Comparison of ENCODE assay signal across 24 mouse cellular contexts in genomic region chr8:26468441-26468840, GRCm38 (mm10).
A peak's percentile ranks its signal among the peaks of the same experiment; 100 is the strongest.
DNase-seq lines count a peak whose midpoint lies in the region; ATAC-seq and TF ChIP-seq lines count a peak whose summit lies in the region.
"Had no signal": no experiment of that assay in that cellular context is flagged by ENCODE, and none has a peak within 500 bp of the region (broad histone marks: within the 10 kb centered on the region; RNA-seq: fewer than 3 reads in every experiment).

No protein-coding gene starts in this region.

- no peak overlapping the region for H3K4me2 ChIP-seq in kidney, postnatal 0 days (ENCODE audit: low read length)
- H3K4me2 ChIP-seq: embryonic facial prominence, embryonic 12.5 days; hindbrain, embryonic 13.5 days; limb, embryonic 15.5 days; liver, embryonic 15.5 days; midbrain, embryonic 12.5 days; neural tube, embryonic 15.5 days had no signal

- no peak for ATAC-seq in kidney, postnatal 0 days (replicated peaks; ENCODE audit: low FRiP score, low read depth)
- ATAC-seq: forebrain, postnatal 0 days; inflammation-experienced regulatory T-cells, adult 6 months had no signal

- H3K27ac ChIP-seq in heart, embryonic 10.5 days: no peak overlapping the region
- H3K27ac ChIP-seq in kidney, postnatal 0 days: no peak overlapping the region
- no peak overlapping the region for H3K27ac ChIP-seq in bone marrow, adult 2 months (ENCODE audit: control insufficient read depth, insufficient read depth, low read depth, low read length, poor library complexity)
- H3K27ac ChIP-seq: embryonic facial prominence, embryonic 12.5 days; hindbrain, embryonic 13.5 days; limb, embryonic 15.5 days; liver, embryonic 15.5 days; midbrain, embryonic 12.5 days; neural tube, embryonic 15.5 days had no signal

- DNase-seq in embryo, embryonic 10.5 days (ENCODE audit: low spot score): peak; percentile 32
- DNase-seq in embryo, embryonic 9.5 days (ENCODE audit: extremely low spot score): no peak
- peak; percentile 70 for DNase-seq in heart, embryonic 10.5 days (ENCODE audit: low spot score)
- DNase-seq in heart, adult 8-10 months (ENCODE audit: low spot score): no peak
- no peak for DNase-seq in kidney, postnatal 0 days (ENCODE audit: low spot score)
- DNase-seq in kidney, postnatal 14 days: no peak
- DNase-seq: adrenal gland, postnatal 25 days; cerebellum, adult 11 months; cerebellum, postnatal 10 days; forebrain, postnatal 0 days; left cerebral cortex, postnatal 4 days; lung, postnatal 10 days; right cerebral cortex, adult 18-20 months; right cerebral cortex, postnatal 4 days; thymus, adult 2 months; thymus, postnatal 4 days had no signal

- no peak overlapping the region for H3K4me3 ChIP-seq in heart, embryonic 10.5 days
- no peak overlapping the region for H3K4me3 ChIP-seq in kidney, postnatal 0 days (replicated peaks; ENCODE audit: low read depth, low read length)
- H3K4me3 ChIP-seq in bone marrow, adult 2 months (replicated peaks; ENCODE audit: control insufficient read depth, low read depth, low read length): no peak overlapping the region
- H3K4me3 ChIP-seq: embryonic facial prominence, embryonic 12.5 days; hindbrain, embryonic 13.5 days; limb, embryonic 15.5 days; liver, embryonic 15.5 days; midbrain, embryonic 12.5 days; neural tube, embryonic 15.5 days had no signal

- WGBS in heart, embryonic 10.5 days: 68% methylated on average over 2 of the region's 2 CpGs
- whole genome bisulfite sequencing in kidney, postnatal 0 days: 78% methylated on average over 2 of the region's 2 CpGs
- WGBS in bone marrow, adult 2 months: 58% methylated on average over 2 of the region's 2 CpGs

- no peak overlapping the region for H3K9ac ChIP-seq in kidney, postnatal 0 days (ENCODE audit: low read depth, low read length)
- H3K9ac ChIP-seq: embryonic facial prominence, embryonic 12.5 days; forebrain, postnatal 0 days; hindbrain, embryonic 13.5 days; limb, embryonic 15.5 days; liver, embryonic 15.5 days; midbrain, embryonic 12.5 days; neural tube, embryonic 15.5 days had no signal

- H3K4me1 ChIP-seq in heart, embryonic 10.5 days: peaks cover 16% of the 10 kb centered on the region
- no peaks in the 10 kb centered on the region for H3K4me1 ChIP-seq in kidney, postnatal 0 days (replicated peaks; ENCODE audit: insufficient read depth, low read length)
- H3K4me1 ChIP-seq in bone marrow, adult 2 months (ENCODE audit: control insufficient read depth, insufficient read depth, low read length): no peaks in the 10 kb centered on the region; the same call in 1 of the 2 replicates
- H3K4me1 ChIP-seq: limb, embryonic 15.5 days; liver, embryonic 15.5 days had no signal

- peak; percentile 37; the same call in 1 of the 2 replicates for TF ChIP-seq CTCF in kidney, postnatal 0 days (IDR thresholded peaks at IDR 0.05; ENCODE audit: low read depth)
- peak; percentile 36; the same call in 1 of the 2 replicates for TF ChIP-seq CTCF in bone marrow, adult 2 months (IDR thresholded peaks at IDR 0.05; ENCODE audit: control insufficient read depth, insufficient read depth, low read length)

- H3K27me3 ChIP-seq in heart, embryonic 10.5 days (ENCODE audit: insufficient read depth, poor library complexity, severe bottlenecking): peaks cover 8% of the 10 kb centered on the region; the same call in 1 of the 2 replicates
- no peaks in the 10 kb centered on the region for H3K27me3 ChIP-seq in kidney, postnatal 0 days (ENCODE audit: insufficient read depth, low read length)
- H3K27me3 ChIP-seq: embryonic facial prominence, embryonic 12.5 days; liver, embryonic 15.5 days; neural tube, embryonic 15.5 days had no signal

- H3K9me3 ChIP-seq in heart, embryonic 10.5 days: no peaks in the 10 kb centered on the region
- no peaks in the 10 kb centered on the region for H3K9me3 ChIP-seq in kidney, postnatal 0 days (replicated peaks; ENCODE audit: low read length)
- H3K9me3 ChIP-seq: embryonic facial prominence, embryonic 12.5 days; hindbrain, embryonic 13.5 days; limb, embryonic 15.5 days; liver, embryonic 15.5 days; midbrain, embryonic 12.5 days; neural tube, embryonic 15.5 days had no signal

- no peak for TF ChIP-seq POLR2A in bone marrow, adult 2 months (IDR thresholded peaks at IDR 0.05; ENCODE audit: borderline replicate concordance, control insufficient read depth, low read depth, low read length)

- H3K36me3 ChIP-seq in heart, embryonic 10.5 days: no peaks in the 10 kb centered on the region
- no peaks in the 10 kb centered on the region for H3K36me3 ChIP-seq in kidney, postnatal 0 days (ENCODE audit: insufficient read depth, low read length)
- H3K36me3 ChIP-seq: embryonic facial prominence, embryonic 12.5 days; hindbrain, embryonic 13.5 days; limb, embryonic 15.5 days; liver, embryonic 15.5 days; midbrain, embryonic 12.5 days; neural tube, embryonic 15.5 days had no signal

Comparison
In these comparisons a context has a peak if more than half of its experiments do, and no peak if none do; other contexts are left out.
1. DNase-seq: peak in embryo, embryonic 10.5 days (single experiment) and heart, embryonic 10.5 days (single experiment); none in embryo, embryonic 9.5 days (single experiment), heart, adult 8-10 months (single experiment), kidney, postnatal 0 days (single experiment) and kidney, postnatal 14 days (single experiment).